Mouse (Mus musculus) R1 (cell line): Measurements from ENCODE around the gene Tcp10a.
"Not testable (repeated sequence)": the region's sequence is repeated elsewhere in the genome, so short reads cannot be mapped to it uniquely, and the experiment has no call there.

Experiments used
- DNase-seq: peaks from one replicate; pipeline ENCODE4 v3.0.0-alpha.2; 2018; ENCODE audit warnings: low read depth, low spot score

The Tcp10a gene

DNA sequence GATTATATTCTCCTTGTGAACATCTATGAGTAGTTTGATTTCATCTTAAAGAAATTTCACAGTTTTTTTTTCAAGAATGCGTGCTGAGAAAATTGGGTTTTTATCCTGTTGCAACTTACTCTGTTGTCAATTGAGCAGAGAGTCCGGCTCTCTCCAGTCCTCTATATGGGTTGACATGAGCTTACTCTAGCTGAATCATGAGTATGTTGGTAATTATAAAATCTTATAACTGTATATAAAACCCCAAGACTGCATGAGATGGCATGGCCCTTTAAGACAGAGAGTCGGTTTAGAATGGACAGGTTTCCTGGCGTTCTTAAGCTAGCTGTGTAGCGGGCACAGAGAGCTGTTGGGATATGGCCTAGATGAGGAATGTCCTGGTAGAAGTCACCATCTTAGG is at the start of gene Tcp10a:
Gene Tcp10a, plus strand, starts transcription at position 301 of the 400 bp plus-strand sequence.
- not testable (repeated sequence) for DNase-seq

DNA sequence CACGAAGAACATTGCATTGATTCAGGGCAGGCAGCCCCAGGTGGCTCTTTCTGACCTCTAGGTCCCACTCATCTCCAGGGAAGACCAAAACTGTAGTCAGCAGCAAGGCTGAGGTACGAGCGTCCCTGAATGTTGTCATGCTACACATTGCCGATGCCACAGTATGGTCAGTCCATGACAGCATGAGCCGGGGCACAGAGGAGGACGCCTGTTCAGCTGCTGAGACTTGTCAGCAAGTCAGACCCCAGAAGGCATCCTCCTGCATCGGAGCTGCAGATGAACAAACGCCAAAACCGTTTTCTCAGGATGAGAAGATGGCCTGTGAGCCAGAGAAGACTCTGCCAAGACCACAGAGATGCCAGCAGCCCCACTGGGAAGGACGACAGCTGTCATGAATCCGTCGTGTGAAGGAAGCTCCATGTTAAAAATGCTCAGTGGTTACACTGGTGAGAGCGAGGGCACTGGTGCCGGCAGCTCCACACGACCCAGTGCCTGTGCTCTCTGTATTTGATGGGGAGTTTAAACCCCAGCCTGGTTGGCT is 45.7 kb upstream of the Tcp10a start:
- no peak for DNase-seq

DNA sequence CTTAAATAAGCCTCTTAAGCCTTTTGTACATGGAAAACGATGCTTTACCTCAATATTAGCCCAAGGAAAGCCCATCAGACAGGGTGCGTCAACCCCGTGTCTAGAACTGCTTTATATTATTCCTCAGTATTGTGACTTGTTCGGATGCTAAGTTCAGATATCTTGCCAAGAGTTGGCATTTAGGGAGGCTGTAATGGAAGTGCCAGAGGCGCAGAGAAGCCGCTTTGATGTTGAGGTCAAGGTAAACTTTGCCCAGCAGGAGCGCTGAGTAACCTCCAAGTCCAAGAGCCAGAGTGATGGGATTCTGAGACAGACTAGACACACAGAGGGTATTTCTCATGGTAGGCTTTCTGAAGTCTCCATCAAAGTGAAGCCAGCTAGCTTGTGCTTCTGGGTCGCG is 45.2 kb upstream of the Tcp10a start:
- no peak for DNase-seq

DNA sequence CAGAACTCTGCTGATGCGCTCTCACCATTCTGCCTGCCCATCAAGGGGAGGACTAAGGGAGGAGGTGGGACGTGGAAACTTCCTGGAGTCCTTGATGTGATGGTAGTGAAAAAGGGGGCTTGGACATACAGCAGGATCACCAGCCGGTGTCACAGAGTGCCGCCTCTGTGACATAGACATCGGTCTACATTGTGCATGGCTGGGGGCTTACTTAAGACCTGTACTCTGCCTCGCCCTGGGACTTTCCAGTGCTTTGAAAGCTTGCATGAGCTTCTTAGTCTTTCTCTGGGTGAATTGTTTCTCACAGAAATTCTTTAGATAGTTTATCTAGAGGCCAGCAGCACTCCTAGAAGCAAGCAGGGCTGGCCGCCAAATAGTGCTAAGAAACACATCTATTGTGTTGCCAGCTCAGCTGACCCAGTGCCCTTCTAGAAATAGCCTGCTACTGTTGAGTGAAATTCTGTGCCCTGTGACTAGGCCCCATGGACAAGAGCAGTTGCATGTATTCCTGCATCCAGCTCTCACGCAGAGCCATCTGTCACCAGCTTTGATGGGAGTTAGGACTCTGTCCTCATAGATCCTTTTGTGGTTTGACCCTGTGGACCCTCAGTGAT is 40.0 kb upstream of the Tcp10a start:
- no peak for DNase-seq

GRCm38 (mm10) chr17:7285292-7285691 is 39.2 kb upstream of the Tcp10a start:
- no peak for DNase-seq

DNA sequence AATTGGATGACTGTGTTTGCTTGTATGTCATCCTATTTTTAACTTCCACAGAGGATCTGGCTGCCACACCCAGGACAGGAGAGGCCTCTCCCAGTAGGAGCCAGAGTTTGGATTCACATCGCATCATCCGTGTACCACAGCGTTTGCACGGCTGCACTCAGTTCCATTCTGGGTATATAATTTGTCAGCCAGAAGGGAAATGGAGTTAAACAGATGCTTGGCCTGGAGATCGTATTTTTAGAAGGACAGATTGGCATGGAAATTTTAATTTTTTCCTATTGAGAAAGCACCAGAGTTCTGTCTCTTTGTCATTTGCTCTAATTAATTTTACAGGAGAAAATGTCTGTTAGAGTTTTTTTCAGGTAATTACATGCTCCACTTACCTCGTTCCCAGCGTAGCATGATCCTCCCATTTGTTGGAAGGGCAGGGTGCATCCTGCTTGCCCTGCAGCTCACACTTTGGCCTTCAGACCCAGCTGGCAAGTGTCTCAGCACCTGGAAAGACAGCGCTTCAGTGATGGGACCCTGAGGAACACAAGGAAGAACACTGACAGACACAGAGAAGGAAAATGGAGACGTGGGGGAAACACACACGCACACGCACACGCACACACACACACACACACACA is 37.9 kb upstream of the Tcp10a start:
- no peak for DNase-seq

DNA sequence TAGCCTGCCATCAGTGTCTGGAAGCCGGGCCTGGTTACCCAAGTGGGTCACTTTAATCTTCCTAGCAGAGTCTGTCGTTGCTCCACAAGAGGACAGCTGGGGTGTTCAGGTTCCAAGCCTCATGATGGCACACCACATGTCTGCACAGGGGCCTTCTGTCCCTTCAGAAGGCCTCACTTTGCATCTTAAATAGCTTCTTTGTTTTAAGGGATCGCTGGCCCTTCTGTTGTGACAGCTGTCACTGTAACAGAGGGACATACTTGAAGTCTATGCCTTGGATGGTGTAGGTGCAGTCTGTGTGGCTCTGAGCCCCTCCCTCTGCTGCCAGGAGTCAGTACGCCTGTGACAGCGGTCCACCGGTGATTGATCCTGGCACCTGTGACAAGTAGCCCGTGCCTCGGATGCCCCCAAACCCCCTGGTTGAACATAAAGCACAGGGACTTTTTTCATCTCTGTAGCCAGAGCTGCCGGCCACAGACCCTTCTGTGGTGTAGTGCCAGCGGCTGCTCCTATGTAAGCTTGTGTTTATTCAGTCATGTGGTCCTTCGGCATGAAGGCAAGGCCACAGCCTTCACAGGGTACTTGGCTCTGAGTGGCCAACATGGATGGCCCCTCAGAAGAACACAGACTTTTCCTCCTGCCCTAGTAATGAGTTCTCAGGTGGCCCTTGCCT is 32.3 kb upstream of the Tcp10a start:
- no peak for DNase-seq

DNA sequence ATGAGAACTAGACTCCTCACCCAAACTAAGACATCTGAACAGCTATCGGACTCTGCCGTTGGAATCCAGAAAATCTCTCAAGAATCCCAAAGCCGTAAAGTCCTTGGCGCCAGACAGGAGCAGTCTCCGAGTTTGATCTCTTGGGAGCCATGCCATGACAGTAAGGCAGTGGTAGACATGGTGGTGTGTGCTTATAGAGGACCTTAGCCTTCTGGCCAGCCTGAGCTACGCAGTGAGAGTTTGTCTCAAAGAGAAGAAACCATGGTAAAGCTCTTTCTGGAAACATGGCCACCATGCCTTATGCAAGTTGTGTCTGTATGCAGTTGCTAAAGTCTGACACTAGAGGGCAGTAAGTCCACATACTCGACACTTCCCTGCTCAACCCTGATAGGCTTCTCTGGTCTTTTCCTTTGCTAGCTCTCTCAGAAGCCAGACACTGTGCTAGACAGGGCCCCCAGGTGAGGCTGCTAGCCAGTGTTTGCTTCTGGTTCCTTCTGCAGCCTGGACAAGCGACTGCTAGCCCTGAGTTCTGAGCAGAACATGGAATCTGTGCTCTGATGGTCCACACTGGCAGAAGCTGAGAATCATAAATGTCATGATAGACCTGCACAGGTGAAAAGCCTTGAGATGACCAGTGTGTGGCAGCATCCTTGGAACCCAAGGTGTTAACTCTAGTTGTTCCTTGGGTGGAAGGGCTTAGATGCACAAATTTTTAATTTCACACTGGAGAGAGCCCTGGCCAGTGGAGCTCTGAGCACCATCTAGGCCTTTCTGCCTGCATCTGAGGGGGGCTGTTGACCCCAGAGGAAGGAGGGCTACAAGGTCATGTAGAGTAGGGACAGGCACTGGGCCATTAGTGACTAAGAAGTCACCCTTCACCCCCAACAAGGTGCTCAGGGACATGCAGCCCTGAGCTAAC is 17.9 kb upstream of the Tcp10a start:
- DNase-seq, result not testable (repeated sequence)

DNA sequence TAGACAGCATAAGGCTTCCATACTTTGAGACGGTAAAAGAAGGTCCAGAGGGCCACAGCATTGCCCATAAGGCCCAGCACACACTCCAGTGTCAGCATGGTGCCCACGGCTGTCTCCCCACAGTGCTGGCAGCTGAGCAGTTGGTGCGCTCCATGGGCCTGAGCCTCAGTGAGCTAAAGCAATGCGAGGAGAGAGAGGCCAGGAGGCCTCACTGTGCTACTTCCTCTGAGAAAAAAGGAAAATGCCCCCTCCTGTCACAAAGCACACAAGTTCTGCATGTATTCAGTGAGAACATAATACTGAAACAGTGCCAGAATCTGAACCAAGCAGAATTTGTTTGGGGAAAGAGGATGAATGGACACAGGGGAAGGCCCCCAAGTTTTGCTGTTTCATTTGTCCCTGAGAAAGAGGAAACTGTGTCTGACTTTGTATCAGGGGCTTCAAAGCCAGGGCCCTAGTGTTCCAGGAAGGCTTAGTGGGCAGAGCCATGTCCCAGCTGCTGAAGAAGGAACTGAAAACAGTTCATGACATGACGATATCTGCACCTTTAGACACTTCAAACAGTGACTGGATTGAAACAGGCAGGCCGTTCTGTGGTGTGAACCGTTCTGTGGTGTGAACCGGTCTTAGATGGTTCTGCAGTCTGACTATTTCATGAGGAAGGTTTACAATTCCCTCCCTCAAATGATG is 8.6 kb upstream of the Tcp10a start:
- DNase-seq, result not testable (repeated sequence)

- not testable (repeated sequence) for DNase-seq
Measured at GRCm38 (mm10) chr17:7319789-7320188, 4.7 kb upstream of the Tcp10a start.

- DNase-seq, result not testable (repeated sequence)
Measured at GRCm38 (mm10) chr17:7326415-7326814, 2.0 kb downstream of the Tcp10a start.

- not testable (repeated sequence) for DNase-seq
Measured at GRCm38 (mm10) chr17:7332745-7333144, 8.3 kb downstream of the Tcp10a start.

DNA sequence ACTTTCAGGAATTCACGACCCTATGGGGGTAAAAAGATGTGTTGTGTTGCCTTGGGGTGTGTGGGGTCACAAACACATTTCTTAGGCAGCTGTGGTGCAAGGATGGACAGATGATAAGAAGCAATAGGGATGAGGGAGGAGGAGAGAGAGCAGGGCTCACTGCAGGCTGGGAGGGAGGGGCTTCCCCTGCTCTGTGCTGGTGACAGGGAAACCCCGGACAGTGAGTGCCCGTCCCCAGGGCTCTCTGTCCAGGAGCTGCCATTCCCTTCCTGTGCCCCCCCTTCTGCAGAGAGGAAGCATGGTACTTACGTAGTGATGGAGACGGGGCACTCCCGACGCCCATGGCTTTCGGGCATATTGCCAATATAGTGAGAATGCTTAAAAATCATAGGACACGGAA is 12.9 kb downstream of the Tcp10a start:
- not testable (repeated sequence) for DNase-seq

- DNase-seq, result not testable (repeated sequence)
Measured at GRCm38 (mm10) chr17:7348765-7349164, 24.3 kb downstream of the Tcp10a start.

- DNase-seq, result not testable (repeated sequence)
Measured at GRCm38 (mm10) chr17:7352596-7352995, 28.1 kb downstream of the Tcp10a start, which contains the start of gene Ttll2. TSS of gene Ttll2 (minus strand) at chr17:7352696.

- DNase-seq, result not testable (repeated sequence)
Measured at GRCm38 (mm10) chr17:7359806-7360205, 35.4 kb downstream of the Tcp10a start.

- DNase-seq, result not testable (repeated sequence)
Measured at GRCm38 (mm10) chr17:7360749-7361465, 36.5 kb downstream of the Tcp10a start.

DNA sequence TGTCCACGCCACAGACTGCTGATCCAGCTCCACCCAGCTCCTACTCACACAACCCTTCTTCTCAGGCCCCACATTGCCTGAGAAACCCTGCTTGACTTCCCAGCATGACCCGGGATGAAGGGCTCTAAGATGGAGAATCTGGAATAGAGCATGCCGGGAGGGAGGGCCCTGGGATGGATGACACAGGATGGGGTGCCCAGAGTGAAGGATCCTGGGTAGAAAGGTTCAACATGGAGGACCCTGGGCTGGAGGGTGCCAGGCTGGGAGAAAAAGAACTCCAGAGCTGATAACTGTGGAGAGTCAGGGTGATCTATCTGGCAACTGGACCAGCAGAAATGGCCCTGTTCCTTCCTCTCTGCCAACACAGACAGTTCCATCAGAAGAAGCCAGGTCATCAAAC is 41.2 kb downstream of the Tcp10a start:
- DNase-seq, result not testable (repeated sequence)

GRCm38 (mm10) chr17:7366265-7366664 is 41.8 kb downstream of the Tcp10a start:
- DNase-seq, result not testable (repeated sequence)
